Mouse (Mus musculus) thymus, postnatal 10 days (tissue): Measurements from ENCODE around the gene Tmem63b.
A peak's percentile ranks its signal among the peaks of the same experiment; 100 is the strongest.

Source experiments
- DNase-seq, 2 experiments: peaks; one replicate each; pipeline ENCODE4 v3.0.0; 2021; ENCODE audit warnings: low spot score in 2 of 2

Tmem63b gene

GRCm38 (mm10) chr17:45671821-45672220 is 14.9 kb downstream of the Tmem63b start:
- DNase-seq, result no peak

- no peak for DNase-seq
Measured at GRCm38 (mm10) chr17:45667986-45668385, 18.7 kb downstream of the Tmem63b start.

- DNase-seq, result no peak
Measured at GRCm38 (mm10) chr17:45667481-45667880, 19.2 kb downstream of the Tmem63b start.

GRCm38 (mm10) chr17:45666091-45666490 is 20.6 kb downstream of the Tmem63b start:
- no peak for DNase-seq

GRCm38 (mm10) chr17:45664608-45665007 is 22.1 kb downstream of the Tmem63b start:
- no peak for DNase-seq

GRCm38 (mm10) chr17:45663106-45663919 is 23.4 kb downstream of the Tmem63b start:
- DNase-seq, result peak; percentile 62 to 83

- DNase-seq, result no peak
Measured at GRCm38 (mm10) chr17:45659225-45659624, 27.5 kb downstream of the Tmem63b start, which contains the start of gene Capn11. TSS of gene Capn11 (minus strand) at chr17:45659325.

GRCm38 (mm10) chr17:45655820-45656219 is 30.9 kb downstream of the Tmem63b start:
- peak in 1 of 2 experiments; percentile 29 for DNase-seq

- no peak for DNase-seq
Measured at GRCm38 (mm10) chr17:45653233-45653632, 33.5 kb downstream of the Tmem63b start.

GRCm38 (mm10) chr17:45644185-45644584 is 42.5 kb downstream of the Tmem63b start:
- DNase-seq, result no peak

- DNase-seq, result peak; percentile 58 to 87
Measured at GRCm38 (mm10) chr17:45642701-45643100, 44.0 kb downstream of the Tmem63b start.

- DNase-seq, result no peak
Measured at GRCm38 (mm10) chr17:45641981-45642380, 44.7 kb downstream of the Tmem63b start.

- DNase-seq, result peak; percentile 74 to 82
Measured at GRCm38 (mm10) chr17:45638596-45639295, 48.0 kb downstream of the Tmem63b start.

- no peak for DNase-seq
Measured at GRCm38 (mm10) chr17:45634033-45634432, 52.7 kb downstream of the Tmem63b start.

GRCm38 (mm10) chr17:45631940-45632339 is 54.8 kb downstream of the Tmem63b start:
- no peak for DNase-seq

- no peak for DNase-seq
Measured at GRCm38 (mm10) chr17:45630992-45631391, 55.7 kb downstream of the Tmem63b start.

- peak; percentile 68 to 90 for DNase-seq
Measured at GRCm38 (mm10) chr17:45629861-45630694, 56.6 kb downstream of the Tmem63b start.

- DNase-seq, result no peak
Measured at GRCm38 (mm10) chr17:45628885-45629855, 57.5 kb downstream of the Tmem63b start.

GRCm38 (mm10) chr17:45628160-45628559 is 58.5 kb downstream of the Tmem63b start:
- no peak for DNase-seq

- DNase-seq, result peak; percentile 69 to 86
Measured at GRCm38 (mm10) chr17:45626577-45627134, 60.0 kb downstream of the Tmem63b start.
